Mouse (Mus musculus): Measurements from ENCODE around the gene Itgb5.

DNA sequence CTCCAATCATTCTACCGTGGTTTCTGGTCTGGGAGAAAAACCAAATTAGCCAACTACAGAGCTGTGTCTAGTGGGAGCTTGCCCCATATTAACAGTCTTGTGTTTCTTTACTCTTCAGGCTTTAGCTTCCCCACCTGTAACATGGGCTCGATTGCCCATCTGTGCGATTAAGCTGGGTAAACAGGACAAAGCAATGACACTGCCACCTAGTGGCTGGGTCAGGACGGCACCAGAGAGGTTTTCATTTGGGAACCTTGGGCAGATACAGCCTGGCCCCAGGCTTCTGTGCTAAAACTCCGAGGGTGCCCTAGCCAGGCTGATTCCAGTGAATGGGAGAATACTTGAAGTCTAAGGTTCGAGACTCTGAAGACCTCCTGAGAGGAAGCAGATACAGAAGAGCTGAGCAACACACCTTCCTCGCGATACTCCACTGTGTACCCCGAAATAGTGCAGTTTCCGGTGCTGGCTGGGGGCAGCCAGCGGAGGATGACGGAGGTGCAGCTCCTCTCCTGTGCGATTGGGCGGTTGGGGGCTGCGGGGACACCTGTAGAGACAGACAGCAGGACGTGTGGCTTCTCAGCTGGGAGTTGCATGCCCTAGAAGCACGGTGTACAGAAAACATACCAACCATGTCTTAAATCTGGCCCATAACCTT is 159.0 kb downstream of the Itgb5 start:
- TF ChIP-seq HCFC1 (IDR thresholded peaks at IDR 0.05; ENCODE audit: low read depth, low read length) (no peak), CTCF (IDR thresholded peaks at IDR 0.05 in 2 of 3, conservative IDR thresholded peaks at IDR 0.05 in 1 of 3; ENCODE audit: control insufficient read depth in 1 of 3, insufficient read depth in 1 of 3, low read depth in 2 of 3, low read length in 3 of 3, poor library complexity in 1 of 3, severe bottlenecking in 1 of 3) (peak; percentile 86 to 93 (median 90)), ZKSCAN1 (IDR thresholded peaks at IDR 0.05; ENCODE audit: low read depth, low read length) (no peak)
